Mouse (Mus musculus): ENCODE measurements around the gene Serpinb9e.
"Not testable (repeated sequence)": the region's sequence is repeated elsewhere in the genome, so short reads cannot be mapped to it uniquely, and the experiment has no call there.

The Serpinb9e gene

DNA sequence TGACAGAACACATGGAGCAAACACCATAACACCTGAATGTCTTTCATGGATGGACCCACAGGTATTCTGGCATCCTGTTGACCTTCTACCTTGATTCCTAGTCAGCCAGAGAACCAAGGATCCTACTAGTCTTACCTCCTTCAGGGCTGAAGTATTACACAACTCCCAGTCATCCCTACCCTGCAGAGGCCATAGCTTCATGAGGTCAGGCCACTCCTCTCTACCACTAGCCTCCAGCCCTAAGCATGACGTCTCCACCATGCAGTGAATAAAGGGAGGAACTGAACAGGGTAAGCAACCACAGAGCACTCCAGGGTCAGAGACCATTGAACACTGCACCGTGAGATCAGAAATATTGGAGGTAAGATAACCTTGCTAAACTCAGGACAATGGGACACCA is at the start of gene Serpinb9e:
TSS of gene Serpinb9e (plus strand) at position 301 of the 400 bp plus-strand sequence.
- not testable (repeated sequence) for DNase-seq (ENCODE audit: low read depth in 2 of 2, low spot score in 2 of 2)

DNA sequence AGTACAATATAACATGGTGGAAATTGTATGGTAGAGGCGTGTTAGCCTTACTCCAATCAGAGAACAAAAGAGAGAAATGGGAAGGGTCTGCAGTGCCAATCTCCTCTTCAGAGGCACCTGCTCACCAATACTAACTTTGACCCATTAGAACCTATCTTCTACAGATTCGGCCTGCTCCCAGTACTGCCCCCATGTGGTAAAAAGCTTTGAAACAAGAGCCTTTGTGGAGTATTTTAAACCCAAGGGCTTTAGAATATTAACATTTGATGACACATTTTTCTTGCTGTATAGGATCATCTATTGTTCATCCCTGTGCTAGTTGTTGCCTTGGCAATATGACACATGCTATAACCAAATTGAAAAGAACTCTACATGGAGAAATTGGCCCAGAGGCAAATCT is 49.7 kb upstream of the Serpinb9e start:
- no peak for DNase-seq (ENCODE audit: low read depth in 2 of 2, low spot score in 2 of 2)

DNA sequence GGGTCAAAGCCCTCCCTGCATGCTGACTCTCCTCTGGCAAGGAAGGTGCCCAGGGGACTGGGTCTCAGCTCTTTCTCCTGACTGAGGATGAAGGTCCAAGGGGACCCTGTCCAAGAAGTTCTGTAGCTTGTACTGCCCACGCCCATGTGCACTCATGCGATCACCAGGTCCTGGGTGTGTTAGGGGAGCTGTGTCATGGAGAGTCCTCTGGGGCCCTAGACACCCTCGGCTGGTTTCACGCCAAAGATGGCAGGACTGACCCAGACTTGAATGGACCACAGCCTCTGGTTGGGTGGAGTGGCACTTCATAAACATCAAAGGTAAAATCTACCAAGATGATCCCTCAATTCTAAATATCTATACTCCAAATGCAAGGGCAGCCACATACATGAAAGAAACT is 59.2 kb downstream of the Serpinb9e start:
- not testable (repeated sequence) for DNase-seq (ENCODE audit: low read depth in 2 of 2, low spot score in 2 of 2)
